Mouse (Mus musculus) midbrain, embryonic 13.5 days (tissue): ENCODE measurements around the gene Tex48. TPM values are rescaled to one million over a fixed set of nuclear protein-coding genes. Genes with fewer than 3 reads are reported as not detected.

Experiments used
- ATAC-seq: fragments of 200-750 bp; cut with Nextera tagmentation; 2 replicates; pipeline ENCODE4 v1.8.0; 2017; ENCODE audit warnings: mild to moderate bottlenecking, moderate TSS enrichment, moderate library complexity
- H3K27ac ChIP-seq: fragments of 300-500 bp; sonication (generic); 2 replicates; pipeline ENCODE4 v1.5.1; 2015; ENCODE audit warnings: inconsistent platforms, mild to moderate bottlenecking, moderate library complexity
- H3K27me3 ChIP-seq: fragments of 300-500 bp; sonication (generic); 2 replicates; pipeline ENCODE4 v1.6.1; 2015; ENCODE audit warnings: mild to moderate bottlenecking, inconsistent platforms
- H3K36me3 ChIP-seq: fragments of 300-500 bp; sonication (generic); 2 replicates; pipeline ENCODE4 v1.6.1; 2015; ENCODE audit warnings: mild to moderate bottlenecking, inconsistent platforms
- H3K4me1 ChIP-seq: fragments of 300-500 bp; sonication (generic); replicated peaks from 2 replicates; pipeline ENCODE4 v1.6.1; 2015; ENCODE audit warnings: inconsistent platforms
- H3K4me2 ChIP-seq: fragments of 300-500 bp; sonication (generic); replicated peaks from 2 replicates; pipeline ENCODE4 v1.6.1; 2015; ENCODE audit warnings: moderate library complexity, mild to moderate bottlenecking, inconsistent platforms
- H3K4me3 ChIP-seq: fragments of 300-500 bp; sonication (generic); replicated peaks from 2 replicates; pipeline ENCODE4 v1.5.1; 2015; ENCODE audit warnings: mild to moderate bottlenecking, inconsistent platforms
- H3K9ac ChIP-seq: fragments of 300-500 bp; sonication (generic); replicated peaks from 2 replicates; pipeline ENCODE4 v1.6.1; 2015; ENCODE audit warnings: mild to moderate bottlenecking, inconsistent platforms
- H3K9me3 ChIP-seq: fragments of 300-500 bp; sonication (generic); 2 replicates; pipeline ENCODE4 v1.6.1; 2016; ENCODE audit warnings: mild to moderate bottlenecking, inconsistent platforms
- WGBS: fragments of 180-500 bp; shearing (Covaris S2); methylation state at CpG from one replicate; pipeline ENCODE4 v1.1.7; 2015; 5-methylcytosine and 5-hydroxymethylcytosine counted together
- polyA plus RNA-seq: library from polyadenylated mRNA; unstranded; fragments of >200 nt; fragmentation: Nextera tagmentation; extraction: Ambion mirVana; gene quantifications from 2 replicates; pipeline ENCODE4 v1.2.1, GENCODE M21; 2015

Tex48 gene
- polyA plus RNA-seq, 1 experiment from 2014 or later: not detected

DNA sequence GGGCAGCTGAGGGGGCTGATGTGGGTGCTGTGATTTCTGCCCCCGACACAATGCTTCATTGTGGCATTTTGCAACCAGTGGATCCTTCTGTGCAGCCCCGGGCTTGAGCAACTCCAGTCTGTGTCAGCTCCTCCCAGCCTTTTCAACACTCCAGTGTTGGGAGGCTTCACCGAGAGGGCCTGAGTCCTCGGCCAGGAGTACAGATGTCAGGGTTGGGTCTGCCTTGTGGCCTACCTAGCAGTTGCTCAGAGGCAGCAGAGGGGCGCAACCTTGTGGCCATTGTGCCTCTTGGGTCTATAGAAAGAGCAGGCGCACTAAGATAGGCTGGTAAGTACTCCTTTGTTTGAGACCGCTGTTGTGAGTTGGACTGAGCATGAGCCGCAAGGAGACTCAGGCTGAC, 62.1 kb downstream of the Tex48 start:
- 0 out of 2 replicates have a peak, but pooled peaks have one; percentile 5 for ATAC-seq
- H3K27me3 ChIP-seq: 0 out of 2 replicates have a peak, but pooled peaks cover 9% of the 10 kb centered on the region
- H3K4me2 ChIP-seq: no peak overlapping the region
- peaks cover 25% of the 10 kb centered on the region for H3K4me1 ChIP-seq
- H3K4me3 ChIP-seq: no peak overlapping the region
- no peak overlapping the region for H3K9ac ChIP-seq
- H3K36me3 ChIP-seq: peaks cover 3% of the 10 kb centered on the region; the same call in 1 of the 2 replicates
- H3K27ac ChIP-seq: no peak overlapping the region
- no peaks in the 10 kb centered on the region for H3K9me3 ChIP-seq
- WGBS: 45% methylated on average over 8 of the region's 8 CpGs

GRCm38 (mm10) chr4:63559127-63559697, 63.0 kb downstream of the Tex48 start:
- Histone ChIP-seq H3K36me3 (peaks cover 5% of the 10 kb centered on the region; the same call in 1 of the 2 replicates), H3K9ac (peak overlapping the region; percentile 87; the same call in 1 of the 2 replicates), H3K4me2 (peak overlapping the region; percentile 90), H3K9me3 (no peaks in the 10 kb centered on the region), H3K27ac (no peak overlapping the region), H3K4me3 (peak overlapping the region; percentile 67), H3K27me3 (0 out of 2 replicates have a peak, but pooled peaks cover 9% of the 10 kb centered on the region), H3K4me1 (peaks cover 27% of the 10 kb centered on the region)
- WGBS: 45% methylated on average over 9 of the region's 9 CpGs
- peak; percentile 38 for ATAC-seq

GRCm38 (mm10) chr4:63558407-63559081, 63.7 kb downstream of the Tex48 start, which contains the start of gene Tmem268:
Gene Tmem268 (plus strand): TSS chr4:63558781.
- peaks cover 30% of the 10 kb centered on the region for H3K4me1 ChIP-seq
- H3K4me2 ChIP-seq: peak within 1 kb of the TSS; percentile 90
- 0 out of 2 replicates have a peak, but pooled peaks cover 9% of the 10 kb centered on the region for H3K27me3 ChIP-seq
- ATAC-seq: peak; percentile 81
- no peaks in the 10 kb centered on the region for H3K9me3 ChIP-seq
- under 1% methylated on average over 81 of the region's 81 CpGs for WGBS
- peak within 1 kb of the TSS; percentile 67 for H3K4me3 ChIP-seq
- no peak within 1 kb of the TSS for H3K27ac ChIP-seq
- peaks cover 9% of the 10 kb centered on the region for H3K36me3 ChIP-seq
- H3K9ac ChIP-seq: peak within 1 kb of the TSS; percentile 87

DNA sequence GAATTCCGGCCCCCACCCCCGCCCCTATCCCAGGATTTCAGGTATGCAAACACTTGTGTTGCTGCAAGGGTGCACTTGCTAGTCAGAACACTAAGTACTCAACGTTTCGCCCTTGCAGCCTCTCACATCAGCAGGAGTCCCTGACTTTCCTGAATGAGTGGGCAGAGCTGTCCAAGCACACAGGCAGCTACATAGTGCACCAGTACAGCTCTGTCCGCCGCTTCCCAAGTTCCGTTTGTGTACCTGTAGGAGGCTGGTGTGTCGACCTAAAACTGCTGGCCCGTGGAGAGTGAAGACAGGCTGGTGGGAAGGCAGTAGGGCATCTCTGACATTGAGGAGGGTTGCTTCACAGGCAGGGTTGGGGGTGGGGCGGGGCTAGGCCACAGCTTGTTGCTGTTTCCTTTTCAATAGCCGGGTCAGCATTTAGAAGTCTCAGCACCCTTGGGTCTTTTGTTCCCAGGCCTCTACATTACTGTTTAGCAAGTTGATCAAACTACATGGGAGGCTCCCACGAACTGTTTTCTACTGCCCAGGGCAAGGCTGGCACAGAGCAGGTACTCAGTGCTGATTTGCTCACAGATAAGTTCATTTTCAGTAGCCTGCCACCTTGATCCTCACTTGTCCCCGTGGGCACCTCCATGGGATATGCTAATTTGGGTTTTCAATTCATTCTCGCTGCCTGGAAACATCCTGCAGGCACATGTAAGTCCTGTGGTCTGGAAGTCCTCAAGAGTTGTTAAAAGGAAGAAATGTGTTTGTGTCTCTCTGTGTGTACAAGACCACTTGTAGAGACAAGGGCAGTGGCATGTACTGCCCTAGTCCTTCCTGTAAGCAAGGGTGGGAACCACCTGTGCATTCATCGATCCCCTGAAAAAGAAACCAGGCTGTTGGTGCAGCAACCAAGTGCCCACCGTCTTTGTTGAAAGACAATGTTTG, 64.8 kb downstream of the Tex48 start:
- Histone ChIP-seq H3K4me3 (no peak overlapping the region), H3K9me3 (no peaks in the 10 kb centered on the region), H3K27me3 (0 out of 2 replicates have a peak, but pooled peaks cover 9% of the 10 kb centered on the region), H3K36me3 (peaks cover 17% of the 10 kb centered on the region), H3K27ac (no peak overlapping the region), H3K9ac (no peak overlapping the region), H3K4me2 (peak overlapping the region; percentile 90; the same call in 1 of the 2 replicates), H3K4me1 (peaks cover 30% of the 10 kb centered on the region)
- ATAC-seq: no peak
- WGBS: 22% methylated on average over 16 of the region's 16 CpGs

Other genes starting within 250 kb of the Tex48 start
- gene Akna, start 219.1 kb downstream of the Tex48 start, polyA plus RNA-seq: 10.7 and 11.8 TPM in 2 replicates
- gene Whrn, start 126.4 kb downstream of the Tex48 start, polyA plus RNA-seq: 6.6 and 10.3 TPM in 2 replicates
- gene Atp6v1g1, start 77.7 kb downstream of the Tex48 start, polyA plus RNA-seq: 461 and 466 TPM in 2 replicates
- 2.7 and 2.8 TPM in 2 replicates for gene Tmem268, start 63.6 kb downstream of the Tex48 start, polyA plus RNA-seq
- gene Gm11213, start 17.2 kb downstream of the Tex48 start, polyA plus RNA-seq: not detected in 2 replicates
- gene Gm11214, start 41.0 kb upstream of the Tex48 start, polyA plus RNA-seq: not detected in 2 replicates
- gene Tnfsf15, start 122.7 kb upstream of the Tex48 start, polyA plus RNA-seq: not detected in 2 replicates
- gene Tnfsf8, start 238.9 kb upstream of the Tex48 start, polyA plus RNA-seq: not detected in 2 replicates